Mouse (Mus musculus) left cerebral cortex, adult 2 months (tissue): ENCODE data around the gene Aco1. TPM values are rescaled to one million over a fixed set of nuclear protein-coding genes. Genes with fewer than 3 reads are reported as not detected.

ENCODE experiments used
- DNase-seq, 2 experiments: peaks; one replicate each; pipeline ENCODE4 v3.0.0; 2021 to 2022; ENCODE audit warnings: low spot score in 2 of 2, mixed read lengths in 1 of 2; ENCODE audit errors: extremely low spot score in 1 of 2
- H3K27ac ChIP-seq: fragments of 200-600 bp; 2 replicates; pipeline ENCODE4 v1.8.1; 2022
- H3K4me3 ChIP-seq: fragments of 200-600 bp; 2 replicates; pipeline ENCODE4 v1.8.1; 2022
- CTCF ChIP-seq: fragments of 200-600 bp; IDR thresholded peaks from 2 replicates; pipeline ENCODE4 v1.8.1; 2022; ENCODE audit warnings: antibody characterized with exemption, mild to moderate bottlenecking, moderate library complexity
- intact Hi-C: fragments of 180-260 bp; cut with DNase I; formaldehyde crosslinking; loops from one replicate; pipeline ENCODE4 v1.15.1; 2025
- total RNA-seq, 2 experiments: library from RNA; stranded (reverse); gene quantifications; 2 replicates each; pipeline ENCODE4 v1.2.3; 2021

The Aco1 gene
- total RNA-seq, 2 experiments from 2014 or later, result 26.8 to 28.2 TPM

- DNase-seq, result no peak
- H3K27ac ChIP-seq, result no peak overlapping the region
- intact Hi-C loops, result no loop called here
- no peak for TF ChIP-seq CTCF
- H3K4me3 ChIP-seq, result no peak overlapping the region
These were observed 15.3 kb downstream of the Aco1 start for GRCm38 (mm10) chr4:40158224-40158540.

GRCm38 (mm10) chr4:40160591-40161434, 17.9 kb downstream of the Aco1 start:
- no peak overlapping the region for H3K27ac ChIP-seq
- no peak; the same call in 1 of the 2 replicates for TF ChIP-seq CTCF
- H3K4me3 ChIP-seq, result no peak overlapping the region
- intact Hi-C loops, result no loop called here
- no peak for DNase-seq

GRCm38 (mm10) chr4:40163646-40164045, 20.8 kb downstream of the Aco1 start:
- no peak for DNase-seq
- TF ChIP-seq CTCF, result no peak
- H3K4me3 ChIP-seq, result no peak overlapping the region
- intact Hi-C loops, result no loop called here
- no peak overlapping the region for H3K27ac ChIP-seq

- TF ChIP-seq CTCF, result no peak
- no peak for DNase-seq
- Histone ChIP-seq H3K4me3 (no peak overlapping the region), H3K27ac (no peak overlapping the region)
- intact Hi-C loops, result no loop called here
These were observed 28.6 kb downstream of the Aco1 start for GRCm38 (mm10) chr4:40171477-40171876.

- TF ChIP-seq CTCF, result no peak
- intact Hi-C loops, result no loop called here
- Histone ChIP-seq H3K4me3 (no peak overlapping the region), H3K27ac (no peak overlapping the region)
- no peak for DNase-seq
These were observed 29.5 kb downstream of the Aco1 start for GRCm38 (mm10) chr4:40172336-40172735.

GRCm38 (mm10) chr4:40174321-40174720, 31.4 kb downstream of the Aco1 start:
- intact Hi-C loops, result no loop called here
- TF ChIP-seq CTCF, result no peak
- no peak for DNase-seq
- Histone ChIP-seq H3K27ac (no peak overlapping the region), H3K4me3 (no peak overlapping the region)

- no peak for DNase-seq
- Histone ChIP-seq H3K27ac (no peak overlapping the region), H3K4me3 (no peak overlapping the region)
- no peak for TF ChIP-seq CTCF
- intact Hi-C loops, result no loop called here
These were observed 35.7 kb downstream of the Aco1 start for GRCm38 (mm10) chr4:40178584-40178983.

GRCm38 (mm10) chr4:40180046-40180445, 37.2 kb downstream of the Aco1 start:
- H3K27ac ChIP-seq, result no peak overlapping the region
- TF ChIP-seq CTCF, result no peak
- H3K4me3 ChIP-seq, result no peak overlapping the region
- DNase-seq, result no peak
- intact Hi-C loops, result loop anchor here (5.0 kb wide), 2 partner anchors 48 to 502 kb away; no protein-coding TSS in a partner anchor

- intact Hi-C loops, result loop anchor here (2.0 to 5.0 kb wide), 3 partner anchors 49 to 501 kb away; no protein-coding TSS in a partner anchor
These were observed 38.8 kb downstream of the Aco1 start for GRCm38 (mm10) chr4:40181681-40182080.

GRCm38 (mm10) chr4:40182651-40183320, 39.9 kb downstream of the Aco1 start:
- intact Hi-C loops, result loop anchor here (2.0 to 5.0 kb wide), 3 partner anchors 50 to 500 kb away; no protein-coding TSS in a partner anchor
- Histone ChIP-seq H3K4me3 (no peak overlapping the region), H3K27ac (no peak overlapping the region)
- peak; percentile 39 to 64 for DNase-seq
- peak; percentile 69 for TF ChIP-seq CTCF

More at GRCm38 (mm10) chr4:40181681-40182080, 38.8 kb downstream of the Aco1 start:
- H3K4me3 ChIP-seq, result no peak overlapping the region
- no peak for DNase-seq
- no peak for TF ChIP-seq CTCF
- no peak overlapping the region for H3K27ac ChIP-seq

GRCm38 (mm10) chr4:40183781-40184180, 40.9 kb downstream of the Aco1 start:
- TF ChIP-seq CTCF, result no peak
- Histone ChIP-seq H3K4me3 (no peak overlapping the region), H3K27ac (no peak overlapping the region)
- DNase-seq, result no peak
- intact Hi-C loops, result loop anchor here (2.0 to 5.0 kb wide), 3 partner anchors 51 to 499 kb away; no protein-coding TSS in a partner anchor

GRCm38 (mm10) chr4:40184470-40184869, 41.6 kb downstream of the Aco1 start:
- no peak for DNase-seq
- no peak overlapping the region for H3K27ac ChIP-seq
- H3K4me3 ChIP-seq, result no peak overlapping the region
- no peak for TF ChIP-seq CTCF
- intact Hi-C loops, result loop anchor here (5.0 kb wide), 2 partner anchors 52 to 498 kb away; no protein-coding TSS in a partner anchor
